Mouse (Mus musculus): ENCODE measurements around the gene Myo15b. TPM values are rescaled to one million over a fixed set of nuclear protein-coding genes. Genes with fewer than 3 reads are reported as not detected.
"Not testable (repeated sequence)": the region's sequence is repeated elsewhere in the genome, so short reads cannot be mapped to it uniquely, and the experiment has no call there.

The Myo15b gene
- total RNA-seq, 2 experiments from 2014 or later: 0.37 to 0.60 TPM

DNA sequence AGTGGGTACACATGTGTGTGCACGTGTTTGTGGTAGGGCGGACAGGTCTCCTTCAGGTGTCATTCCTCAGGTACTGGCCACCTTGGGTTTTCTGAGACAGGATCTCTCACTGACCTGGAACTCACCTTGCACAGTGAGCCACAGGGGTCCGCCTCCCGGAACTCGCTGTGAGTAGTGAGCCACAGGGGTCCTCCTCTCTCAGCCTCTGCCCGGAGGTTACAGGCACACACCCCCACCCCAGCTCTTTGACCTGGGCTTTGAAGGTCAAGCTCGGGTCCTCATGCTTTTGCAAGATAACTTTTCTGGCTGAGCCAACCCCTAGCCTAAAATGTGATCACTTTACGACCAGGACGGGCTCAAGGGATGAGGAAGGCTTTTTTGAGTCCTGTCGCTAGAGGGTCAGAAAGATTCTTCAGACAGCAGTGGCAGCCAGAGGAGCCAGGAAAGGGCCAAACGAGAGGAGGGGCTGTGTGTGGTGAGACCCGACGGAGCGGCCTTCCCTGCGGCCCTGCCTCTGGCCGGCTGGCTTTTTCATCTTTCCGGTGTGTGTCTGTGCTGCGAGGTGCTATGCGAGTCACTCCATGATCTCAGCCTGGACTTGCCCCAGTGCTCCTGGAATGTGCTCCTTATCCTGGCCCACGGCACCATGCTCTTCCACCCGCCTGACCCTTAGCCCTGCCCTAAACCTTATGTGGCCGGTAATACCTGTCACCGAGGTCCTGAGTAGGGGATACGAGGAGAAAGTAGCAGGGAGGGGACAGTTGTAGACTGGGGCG lies 27.5 kb upstream of the Myo15b start:
- DNase-seq (ENCODE audit: low spot score in 2 of 2): no peak

DNA sequence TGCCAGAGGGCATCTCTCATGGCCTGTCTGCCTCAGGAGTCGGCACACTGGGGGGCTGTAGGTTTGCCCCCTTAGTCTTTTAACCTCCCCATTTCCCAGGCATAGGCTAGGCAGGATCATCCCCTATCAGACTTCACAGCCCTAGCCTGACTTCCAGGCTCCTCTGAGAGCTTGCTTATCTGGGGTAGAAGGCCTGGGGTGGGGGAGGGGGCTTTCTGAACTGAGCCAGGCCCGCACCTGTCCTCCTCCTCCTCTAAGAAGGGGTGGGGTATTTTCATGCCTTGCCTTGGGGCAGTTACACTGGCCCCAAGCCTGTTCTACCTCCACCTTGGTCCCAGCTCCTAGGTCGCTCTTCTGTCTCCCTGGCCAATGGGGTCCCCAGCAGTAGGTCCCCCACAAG lies 26.7 kb upstream of the Myo15b start:
- no peak for DNase-seq (ENCODE audit: low spot score in 2 of 2)

DNA sequence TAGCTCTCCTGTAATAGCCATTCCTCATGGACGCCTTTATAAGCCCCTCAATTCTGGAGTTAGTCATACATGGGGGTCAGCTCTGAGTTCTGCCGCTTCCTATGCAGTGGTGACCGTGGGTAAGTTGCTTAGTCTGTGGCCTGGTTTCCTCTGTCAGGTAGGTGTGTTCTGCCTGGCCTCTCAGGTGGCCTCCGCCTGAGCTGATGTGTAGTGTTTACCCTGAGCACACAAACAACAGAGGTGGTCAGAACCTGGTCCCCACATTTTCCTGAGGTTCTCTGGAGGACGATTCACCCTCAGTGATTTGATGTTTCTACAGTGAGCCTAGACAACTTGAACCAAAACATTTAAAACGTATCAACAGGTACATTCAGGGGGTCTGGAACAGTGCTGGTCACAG lies 26.1 kb upstream of the Myo15b start:
- no peak for DNase-seq (ENCODE audit: low spot score in 2 of 2)

DNA sequence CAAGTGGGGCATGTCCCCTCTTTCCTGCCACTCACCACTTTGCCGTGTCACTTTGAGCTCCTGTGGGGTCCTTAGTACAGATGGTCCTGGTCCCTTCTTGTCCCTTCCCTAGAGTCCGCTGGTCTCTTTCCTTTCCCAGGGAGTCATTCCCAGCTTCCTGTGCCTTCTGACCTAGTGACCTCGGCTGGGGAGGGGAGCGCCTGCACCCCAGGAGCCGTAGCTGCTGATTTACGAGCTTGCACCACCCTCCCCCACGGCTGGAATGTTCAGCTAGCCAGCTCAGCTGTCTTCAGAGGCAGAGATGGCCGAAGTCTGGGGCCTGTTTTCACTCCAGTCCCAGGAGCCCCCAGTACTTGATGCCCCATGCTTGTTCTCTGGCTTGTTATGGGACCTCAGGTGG lies 25.7 kb upstream of the Myo15b start:
- no peak for DNase-seq (ENCODE audit: low spot score in 2 of 2)

DNA sequence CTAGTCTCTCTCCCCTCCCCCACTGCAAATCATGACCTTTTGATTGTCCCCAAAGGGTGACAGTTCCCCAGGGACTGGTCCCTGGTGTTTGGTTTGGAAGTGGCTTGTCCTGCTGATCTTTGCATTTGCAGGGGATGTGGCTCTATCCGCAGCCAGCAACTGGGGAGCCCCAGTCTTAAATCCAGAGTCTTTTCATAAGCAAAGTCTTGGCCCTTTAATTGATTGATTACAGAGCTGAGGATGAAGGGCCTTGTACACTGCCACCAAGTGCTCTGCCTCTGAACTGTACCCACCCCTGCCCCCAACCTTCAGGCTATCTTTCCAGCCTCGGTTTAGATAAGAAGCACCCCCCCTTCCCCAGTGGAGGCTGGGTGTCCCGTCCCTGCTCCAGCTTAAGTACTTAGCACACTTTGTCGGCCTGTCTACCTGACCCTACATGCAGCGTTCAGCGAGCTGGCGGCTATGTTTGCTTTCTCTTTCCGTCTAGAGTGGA lies 25.1 kb upstream of the Myo15b start:
- no peak for DNase-seq (ENCODE audit: low spot score in 2 of 2)

DNA sequence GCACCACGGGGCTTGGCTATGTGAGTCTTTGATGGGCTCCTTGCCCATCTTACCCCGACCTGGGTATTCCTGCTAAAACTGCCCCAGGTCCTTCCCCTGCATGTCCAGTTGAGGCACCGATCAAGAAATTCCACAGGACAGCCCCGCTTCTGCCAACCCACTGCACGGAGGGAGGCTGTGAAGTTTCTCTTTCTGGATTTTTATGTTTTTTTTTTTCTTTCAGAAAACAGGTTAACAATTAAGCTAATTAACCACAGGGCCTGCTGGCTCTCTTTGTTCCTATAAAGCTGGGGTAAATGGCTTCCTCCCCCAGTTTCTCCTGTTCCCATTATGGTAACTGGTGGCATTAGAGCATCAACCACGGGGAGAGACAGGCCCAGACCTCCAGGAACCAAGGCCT lies 24.2 kb upstream of the Myo15b start:
- no peak for DNase-seq (ENCODE audit: low spot score in 2 of 2)

DNA sequence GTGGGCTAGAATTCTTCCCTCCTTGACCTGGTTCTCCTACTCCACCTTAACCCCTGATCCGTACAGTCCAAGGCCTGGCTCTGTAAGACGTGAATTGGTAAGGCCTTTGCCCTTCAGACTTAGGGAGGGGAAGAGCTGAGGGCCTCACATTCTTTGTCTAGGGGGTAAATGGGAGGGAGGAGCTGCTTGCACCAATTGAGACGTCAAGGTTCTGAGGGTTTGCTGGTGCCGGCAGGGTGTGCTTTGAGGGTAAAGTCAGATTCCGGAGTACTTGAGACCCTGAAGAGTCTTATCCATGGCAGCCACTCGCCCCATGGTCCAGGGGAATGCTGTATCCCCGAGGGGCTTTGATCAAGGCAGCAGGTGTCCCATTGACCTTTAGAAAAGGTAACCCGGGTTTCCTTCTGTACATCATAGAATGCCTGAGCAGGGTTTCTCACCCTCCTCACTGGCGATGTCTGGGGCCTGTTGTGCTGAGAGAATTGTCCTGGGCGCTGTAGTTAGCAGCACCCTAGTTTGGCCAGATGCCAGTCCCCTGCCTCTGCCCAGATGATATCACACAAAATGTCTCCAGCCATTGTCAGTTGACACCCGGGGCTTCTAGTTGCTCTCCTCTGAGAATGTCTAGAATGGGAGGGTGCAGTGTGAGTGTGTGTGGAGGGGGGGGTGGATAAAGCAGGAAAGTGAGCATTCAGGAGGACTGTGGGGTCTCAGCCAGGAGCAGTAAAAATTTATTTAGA lies 21.4 kb upstream of the Myo15b start:
- DNase-seq (ENCODE audit: low spot score in 2 of 2): no peak

DNA sequence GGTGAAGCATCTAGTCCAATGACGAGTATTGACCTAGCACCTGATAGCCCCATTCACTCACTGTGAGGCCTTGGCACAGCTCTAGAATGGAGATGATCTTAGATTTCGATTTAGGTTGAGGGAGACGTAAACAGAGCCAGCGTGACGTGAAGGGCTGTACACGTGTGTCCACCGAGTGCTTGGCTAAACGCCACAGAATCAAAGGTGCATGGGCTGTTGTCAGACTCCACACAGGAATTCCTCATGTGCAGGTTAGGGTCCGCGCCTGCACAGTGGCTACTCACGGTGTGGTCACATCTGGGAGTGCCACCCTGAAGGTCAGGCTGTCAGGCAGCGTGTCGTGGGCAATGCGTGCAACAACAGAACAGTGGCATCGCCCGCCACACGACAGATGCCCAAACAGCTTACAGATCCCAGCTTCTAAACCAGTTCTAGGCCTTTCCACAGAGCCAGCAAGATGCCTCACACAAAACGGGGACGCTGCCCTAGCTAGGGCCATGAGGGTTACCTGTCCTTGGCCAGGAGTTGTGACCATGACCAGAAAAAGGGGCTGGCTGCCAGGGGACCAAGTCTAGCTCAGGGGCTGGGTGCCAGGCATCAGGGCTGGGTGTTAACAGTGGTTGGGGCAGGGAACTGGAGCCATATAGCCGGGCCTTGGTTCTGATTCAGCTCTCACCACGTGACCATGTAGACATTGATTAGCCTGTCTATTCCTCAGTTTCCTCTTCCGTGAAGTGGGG lies 20.4 kb upstream of the Myo15b start:
- DNase-seq (ENCODE audit: low spot score in 2 of 2): no peak

DNA sequence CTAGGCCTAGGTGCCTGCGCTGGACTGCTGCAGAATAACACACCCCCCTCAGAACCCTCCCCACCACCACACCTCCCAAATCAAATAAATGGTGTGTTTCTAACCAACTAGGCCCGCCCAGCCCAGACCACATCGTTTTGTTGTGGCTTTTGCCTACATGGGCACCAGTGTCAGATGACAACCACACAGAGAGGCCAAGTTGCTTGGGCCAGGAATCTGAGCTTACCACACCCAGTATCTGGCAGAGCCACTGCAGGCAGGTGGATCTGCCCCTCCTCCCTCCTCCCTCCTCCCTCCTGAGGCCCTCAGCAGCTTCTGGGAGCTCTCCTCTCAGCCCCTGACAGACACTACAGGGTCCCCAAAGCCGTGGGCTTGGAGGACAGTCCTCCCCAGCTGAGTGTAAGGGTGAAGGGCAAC lies 19.3 kb upstream of the Myo15b start:
- DNase-seq (ENCODE audit: low spot score in 2 of 2): no peak

DNA sequence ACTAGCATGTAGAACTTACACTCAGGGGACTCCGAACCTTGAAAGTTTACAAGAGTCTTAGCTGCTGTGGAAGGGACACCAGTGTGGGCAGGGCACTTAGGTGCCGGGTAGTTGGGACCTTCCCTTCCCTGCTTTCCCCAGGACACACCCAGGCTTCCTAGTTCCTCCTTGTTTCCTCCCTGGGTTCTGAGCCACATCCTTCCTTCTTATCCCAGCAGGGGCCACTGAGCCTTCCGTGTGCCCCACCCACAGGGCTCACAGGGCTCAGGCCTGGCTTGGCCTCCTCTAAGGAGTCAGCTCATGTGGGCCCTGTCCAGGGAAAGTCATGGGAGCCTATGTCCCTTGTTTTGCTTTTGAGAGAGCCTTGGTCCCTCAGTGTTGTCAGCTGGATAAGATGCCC lies 18.5 kb upstream of the Myo15b start:
- no peak for DNase-seq (ENCODE audit: low spot score in 2 of 2)

DNA sequence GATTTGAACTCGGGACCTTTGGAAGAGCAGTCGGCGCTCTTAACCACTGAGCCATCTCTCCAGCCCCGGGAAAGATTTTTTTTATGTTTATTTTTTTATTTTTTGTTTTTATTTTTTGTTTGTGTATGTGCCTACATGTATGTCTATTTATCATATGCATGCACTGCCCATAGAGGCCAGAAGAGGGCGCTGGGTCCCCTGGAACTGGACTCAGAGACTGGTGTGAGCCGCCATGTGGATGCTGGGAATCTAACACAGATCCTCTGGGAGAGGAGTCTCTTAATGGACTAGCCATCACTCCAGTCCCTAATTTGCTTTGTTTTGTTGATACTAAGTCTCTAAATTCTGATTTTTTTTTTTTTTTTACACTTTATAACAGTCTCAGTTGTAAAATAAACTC lies 17.2 kb upstream of the Myo15b start:
- DNase-seq (ENCODE audit: low spot score in 2 of 2): no peak

DNA sequence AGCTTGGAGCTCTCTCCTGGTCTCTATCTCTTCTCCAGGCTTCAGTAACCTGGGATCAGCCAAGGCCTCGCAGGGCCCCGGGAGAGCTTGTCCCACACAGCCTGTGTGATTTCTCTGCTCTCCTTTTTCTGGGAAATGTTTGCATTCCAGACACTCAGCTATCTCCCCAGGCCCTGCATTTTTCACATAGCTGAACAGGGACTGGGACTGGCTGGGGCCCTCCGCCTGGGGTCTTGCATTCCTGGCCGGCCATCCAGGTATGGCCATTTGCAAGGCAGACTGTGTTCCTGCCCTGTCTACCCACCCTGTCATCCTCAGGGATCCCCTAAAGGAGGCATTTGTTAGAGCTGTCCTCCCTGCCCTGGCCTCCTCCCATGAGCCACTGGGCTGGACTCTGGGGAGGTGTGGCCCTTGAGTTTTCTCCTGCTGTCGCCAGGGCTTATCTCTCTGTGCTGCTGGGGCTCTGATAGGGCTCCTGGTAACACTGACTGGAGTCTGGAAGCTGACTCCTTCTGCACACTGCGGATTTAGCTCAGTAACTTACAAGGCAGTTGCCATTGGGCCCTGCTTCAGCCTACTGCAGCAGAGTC lies 16.1 kb upstream of the Myo15b start:
- DNase-seq (ENCODE audit: low spot score in 2 of 2): no peak

DNA sequence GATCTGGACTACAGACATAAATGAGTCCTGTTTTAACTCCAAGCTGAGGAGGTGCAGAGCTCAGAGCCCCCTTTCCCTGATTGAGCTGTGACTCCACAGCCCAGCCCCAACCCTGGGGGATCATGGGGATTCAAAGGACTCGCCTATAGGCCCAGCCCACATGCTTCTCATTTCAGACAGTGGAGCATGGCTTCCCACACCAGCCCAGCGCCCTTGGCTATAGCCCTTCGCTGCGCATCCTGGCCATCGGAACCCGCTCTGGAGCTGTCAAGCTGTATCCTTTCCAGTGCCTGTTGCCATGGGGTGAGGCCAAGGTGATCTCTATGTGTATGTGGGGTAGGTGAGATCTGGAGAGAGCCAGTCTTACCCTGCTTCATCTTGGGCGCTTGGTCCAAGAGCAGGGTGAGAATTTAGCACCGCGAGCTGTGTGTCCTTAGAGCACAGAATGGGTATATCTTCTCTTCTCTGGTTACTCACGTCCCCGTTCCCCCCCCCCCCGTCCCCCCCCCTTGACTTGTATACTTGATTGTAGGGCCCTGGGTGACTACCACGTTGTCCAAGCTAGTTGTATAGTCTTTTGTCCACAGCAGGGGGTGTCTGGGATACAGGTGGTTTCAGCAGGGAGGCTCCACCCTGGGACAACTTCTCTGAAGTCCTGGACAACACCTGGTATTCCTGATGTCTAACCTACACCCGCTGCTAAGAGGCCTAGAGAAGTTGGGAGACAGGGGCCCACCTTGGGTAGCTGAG lies 14.9 kb upstream of the Myo15b start:
- no peak for DNase-seq (ENCODE audit: low spot score in 2 of 2)

DNA sequence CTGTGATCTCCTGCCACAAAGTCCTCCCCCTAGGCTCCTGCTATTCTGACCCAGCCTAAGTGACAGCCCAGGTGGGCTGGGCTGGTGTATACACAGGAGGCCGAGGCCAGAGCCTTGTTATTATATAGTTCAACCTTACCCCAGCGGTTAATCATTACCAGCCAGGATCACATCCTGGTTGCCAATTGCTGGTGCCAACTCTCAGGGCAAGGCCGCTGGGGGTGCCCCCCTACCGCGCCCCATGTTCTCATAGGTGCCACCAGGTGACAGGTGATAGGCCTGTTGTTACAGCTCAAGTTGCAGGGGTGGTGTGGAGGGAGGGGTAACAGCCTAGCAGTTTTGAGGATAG lies 14.3 kb upstream of the Myo15b start:
- DNase-seq (ENCODE audit: low spot score in 2 of 2): no peak

DNA sequence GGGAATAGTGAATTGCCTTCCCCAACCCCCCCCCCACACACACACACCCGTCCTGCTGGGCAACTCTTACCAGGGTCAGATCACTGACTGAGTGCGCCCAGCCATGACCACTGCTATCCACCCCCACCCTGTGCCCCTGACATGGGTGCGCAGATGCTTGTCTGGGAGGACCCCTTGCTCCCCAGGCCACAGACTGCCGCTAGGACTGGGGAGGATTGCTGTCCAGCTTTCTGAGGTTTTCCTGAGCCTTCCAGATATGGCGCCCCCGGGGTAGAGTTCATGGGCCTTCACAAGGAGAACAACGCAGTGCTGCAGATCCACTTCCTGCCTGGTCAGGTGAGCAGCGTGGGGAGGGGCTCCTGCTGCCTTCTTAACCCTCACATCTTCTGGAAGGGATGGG lies 14.0 kb upstream of the Myo15b start:
- no peak for DNase-seq (ENCODE audit: low spot score in 2 of 2)

DNA sequence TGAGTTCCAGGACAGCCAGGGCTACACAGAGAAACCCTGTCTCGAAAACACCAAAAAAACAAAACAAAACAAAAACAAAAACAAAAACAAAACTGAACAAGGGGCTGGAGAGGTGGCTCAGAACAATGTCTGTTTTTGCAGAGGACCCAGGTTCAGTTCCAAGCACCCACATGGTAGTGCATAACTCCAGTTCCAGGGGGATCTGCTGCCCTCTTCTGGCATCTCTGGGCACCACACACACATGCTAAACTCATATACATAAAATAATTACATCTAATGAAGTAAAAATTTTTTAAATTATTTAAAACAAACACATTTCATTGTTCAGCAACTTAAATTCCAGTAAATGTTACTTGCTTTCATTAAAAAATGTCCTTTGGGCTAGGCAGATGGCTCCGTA lies 12.4 kb upstream of the Myo15b start:
- DNase-seq (ENCODE audit: low spot score in 2 of 2): no peak

DNA sequence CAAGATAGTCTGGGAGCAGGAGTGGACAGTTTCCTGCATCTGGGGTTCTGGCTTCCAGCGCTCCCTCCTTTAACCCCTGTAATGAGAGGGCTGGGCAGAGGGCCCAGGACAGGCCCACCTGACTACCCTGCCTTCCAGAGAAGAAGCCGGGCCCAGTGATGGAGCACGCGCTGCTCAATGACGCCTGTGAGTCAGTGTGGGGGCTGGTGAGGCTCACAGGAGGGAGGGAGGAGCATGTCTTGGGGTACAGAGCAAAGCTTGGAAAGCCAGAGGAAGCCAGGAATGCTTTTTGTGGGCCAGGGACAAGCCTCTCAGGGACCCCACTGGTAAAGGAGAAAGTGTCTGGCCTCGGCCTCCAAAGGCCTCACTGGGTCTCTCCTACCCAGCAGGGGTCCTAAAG lies 3.5 kb upstream of the Myo15b start:
- no peak for DNase-seq (ENCODE audit: low spot score in 2 of 2)

DNA sequence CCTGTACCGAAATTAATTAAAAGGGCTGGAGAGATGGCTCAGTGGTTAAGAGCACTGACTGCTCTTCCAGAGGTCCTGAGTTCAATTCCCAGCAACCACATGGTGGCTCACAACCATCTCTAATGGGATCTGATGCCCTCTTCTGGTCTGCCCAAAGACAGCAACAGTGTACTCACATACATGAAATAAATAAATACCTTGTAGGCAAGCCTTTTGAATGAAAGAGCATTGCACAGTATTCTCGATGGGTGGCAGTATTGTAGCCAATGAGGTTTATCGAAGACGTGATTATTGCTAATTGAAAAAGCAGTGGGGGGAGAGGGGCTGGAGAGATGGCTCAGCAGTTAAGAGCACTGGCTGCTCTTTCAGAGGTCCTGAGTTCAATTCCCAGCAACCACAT lies 1.1 kb upstream of the Myo15b start:
- not testable (repeated sequence) for DNase-seq (ENCODE audit: low spot score in 2 of 2)

DNA sequence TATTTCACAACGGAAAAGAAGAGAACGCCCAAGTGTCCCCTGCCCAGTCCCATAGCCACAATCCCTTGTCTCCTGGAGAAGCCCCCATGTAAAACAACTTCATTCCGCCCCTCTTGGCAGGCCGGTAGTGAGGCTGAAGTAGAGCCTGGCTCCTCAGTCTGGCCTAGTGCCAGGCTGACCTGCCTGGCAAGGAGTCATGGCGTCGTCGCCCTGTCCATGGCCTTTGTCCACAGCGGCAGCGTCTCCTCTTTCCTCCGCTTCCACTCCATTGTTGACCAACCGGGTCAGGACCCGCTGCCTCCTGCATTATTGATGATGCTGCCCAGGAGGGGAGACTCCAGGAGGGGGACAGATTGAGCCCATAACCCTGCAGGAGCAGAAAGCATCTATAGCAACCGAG lies 270 bp upstream of the Myo15b start:
- DNase-seq (ENCODE audit: low spot score in 2 of 2): no peak

DNA sequence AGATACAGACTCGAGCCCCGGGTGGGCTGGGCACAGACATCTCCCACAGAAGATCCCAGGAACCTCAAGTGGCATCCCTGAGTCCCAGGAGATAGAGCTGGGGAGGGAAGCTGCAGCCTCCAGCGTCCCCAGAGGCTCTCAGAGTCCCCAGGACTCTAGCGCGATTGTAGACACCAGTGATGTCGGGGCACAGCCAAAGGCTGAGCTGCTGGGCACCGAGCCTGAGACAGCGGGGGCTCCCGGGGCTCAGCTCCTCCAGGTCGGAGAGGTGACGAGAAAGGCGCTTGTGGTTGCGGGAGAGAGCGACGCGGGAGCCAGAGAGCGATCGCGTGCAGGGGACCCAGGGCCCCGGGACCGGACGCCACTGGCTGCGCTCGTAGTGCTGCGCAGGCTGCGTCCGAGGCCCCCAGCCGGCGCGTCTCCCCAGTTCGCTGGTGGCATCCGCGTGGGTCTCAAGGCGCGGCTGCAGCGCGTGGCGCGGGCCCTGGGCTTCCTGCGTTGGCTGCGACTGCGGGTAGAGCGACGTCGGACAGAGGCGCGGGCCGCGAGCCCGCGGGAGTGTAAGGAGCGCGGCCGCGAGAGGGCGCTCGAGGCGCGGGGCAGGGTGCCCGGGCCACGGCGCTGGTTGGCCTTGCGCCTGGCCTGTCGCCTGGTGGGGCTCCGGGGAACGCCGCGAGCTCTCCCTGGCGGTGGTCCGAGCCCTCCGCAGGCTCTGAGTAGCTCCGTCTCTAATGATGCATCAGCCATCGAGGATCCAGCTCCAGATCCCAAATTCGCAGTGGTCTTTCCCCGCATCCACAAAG lies 1.1 kb downstream of the Myo15b start:
- DNase-seq (ENCODE audit: low spot score in 2 of 2): peak; percentile 87 to 92
